Mouse (Mus musculus): ENCODE results near the gene S100a11. TPM values are rescaled to one million over a fixed set of nuclear protein-coding genes. Genes with fewer than 3 reads are reported as not detected.

Gene S100a11
- polyA plus RNA-seq, 1 experiment from 2014 or later = 282 TPM

DNA sequence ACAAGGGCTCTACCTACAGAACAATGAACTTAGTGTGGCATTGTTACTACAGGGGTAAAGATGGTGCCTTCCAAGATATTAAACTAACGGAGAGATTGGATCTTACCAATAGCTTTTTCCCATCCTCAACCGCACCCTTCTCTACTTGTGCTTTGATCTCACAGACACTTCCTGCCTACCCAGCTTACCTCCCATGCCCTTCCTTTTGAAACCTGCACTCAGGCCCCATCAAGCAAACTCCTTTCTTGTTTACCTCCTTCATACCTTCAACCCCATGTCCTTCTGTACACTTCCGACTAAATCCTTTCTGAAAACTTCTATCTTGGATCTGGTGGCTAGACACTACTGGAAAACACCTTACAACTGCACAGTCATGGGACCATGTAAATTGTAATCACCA lies 5.7 kb upstream of the S100a11 start:
- Histone ChIP-seq H3K9ac (ENCODE audit: low read length) (no peak overlapping the region), H3K9me3 (ENCODE audit: control insufficient read depth, low read length) (no peaks in the 10 kb centered on the region), H3K27ac (ENCODE audit: low read depth, low read length) (no peak overlapping the region), H3K4me2 (ENCODE audit: low read depth) (no peak overlapping the region), H3K4me3 (ENCODE audit: low read depth, low read length) (no peak overlapping the region), H3K36me3 (ENCODE audit: control insufficient read depth, insufficient read depth, low read length) (no peaks in the 10 kb centered on the region), H3K27me3 (ENCODE audit: control insufficient read depth, insufficient read depth, low read length) (no peaks in the 10 kb centered on the region), H3K4me1 (ENCODE audit: control insufficient read depth, insufficient read depth, low read length) (no peaks in the 10 kb centered on the region)
- WGBS = 93% methylated on average over 3 of the region's 3 CpGs
- DNase-seq (ENCODE audit: low spot score) (no peak), ATAC-seq (ENCODE audit: insufficient read depth, low FRiP score, low TSS enrichment) (no peak)

DNA sequence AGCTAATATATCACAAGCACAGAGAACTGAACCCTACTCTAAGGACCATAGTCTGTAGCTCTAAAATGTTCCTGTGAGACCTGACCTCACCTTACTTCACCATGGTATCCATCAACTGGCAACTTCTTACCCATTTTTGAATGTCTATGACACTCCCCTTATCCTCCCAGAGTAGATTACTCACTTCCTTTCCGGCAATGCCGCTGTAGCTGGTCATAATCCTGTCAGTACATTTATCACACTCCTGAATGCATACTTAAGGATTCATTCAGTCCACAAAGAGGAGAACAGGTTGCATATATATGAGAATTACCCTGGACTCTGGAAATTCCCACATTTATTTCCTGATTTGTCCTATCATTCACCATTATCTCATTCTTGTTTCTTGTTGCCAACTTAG lies 2.9 kb upstream of the S100a11 start:
- 78% methylated on average over 2 of the region's 2 CpGs for WGBS
- no peaks in the 10 kb centered on the region for H3K4me1 ChIP-seq (ENCODE audit: control insufficient read depth, insufficient read depth, low read length)
- DNase-seq (ENCODE audit: low spot score) (no peak), ATAC-seq (ENCODE audit: insufficient read depth, low FRiP score, low TSS enrichment) (no peak)
- no peak overlapping the region for H3K9ac ChIP-seq (ENCODE audit: low read length)
- no peak overlapping the region for H3K4me2 ChIP-seq (ENCODE audit: low read depth)
- H3K27ac ChIP-seq (ENCODE audit: low read depth, low read length) = no peak overlapping the region
- H3K9me3 ChIP-seq (ENCODE audit: control insufficient read depth, low read length) = no peaks in the 10 kb centered on the region
- no peaks in the 10 kb centered on the region for H3K27me3 ChIP-seq (ENCODE audit: control insufficient read depth, insufficient read depth, low read length)
- H3K36me3 ChIP-seq (ENCODE audit: control insufficient read depth, insufficient read depth, low read length) = no peaks in the 10 kb centered on the region
- no peak overlapping the region for H3K4me3 ChIP-seq (ENCODE audit: low read depth, low read length)

DNA sequence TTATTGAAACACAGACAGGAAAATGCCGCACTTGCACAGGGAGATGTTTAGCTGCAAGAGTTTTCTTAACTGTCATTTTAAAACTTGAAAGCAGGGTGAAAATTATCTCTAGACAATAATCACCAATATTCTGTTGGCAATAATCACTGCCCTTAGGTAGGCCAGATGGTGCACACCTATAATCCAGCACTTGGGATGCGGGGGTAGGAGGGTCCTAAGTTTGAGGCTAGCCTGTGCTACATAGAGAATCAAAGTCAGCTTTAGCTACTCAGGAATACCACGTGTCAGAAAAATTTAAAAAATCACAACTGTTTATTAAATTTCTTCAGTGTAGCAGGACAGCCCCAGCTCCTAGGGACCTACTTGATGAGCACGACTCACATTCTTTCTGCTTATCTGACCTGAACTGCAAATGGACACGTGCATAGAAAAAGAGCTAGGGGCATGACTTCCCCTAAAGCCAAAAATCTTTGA lies 395 bp upstream of the S100a11 start:
- 60% methylated on average over 5 of the region's 5 CpGs for WGBS
- H3K9me3 ChIP-seq (ENCODE audit: control insufficient read depth, low read length) = no peaks in the 10 kb centered on the region
- H3K4me3 ChIP-seq (ENCODE audit: low read depth, low read length) = no peak overlapping the region
- peak overlapping the region; percentile 76 for H3K4me2 ChIP-seq (ENCODE audit: low read depth)
- H3K36me3 ChIP-seq (ENCODE audit: control insufficient read depth, insufficient read depth, low read length) = no peaks in the 10 kb centered on the region
- H3K4me1 ChIP-seq (ENCODE audit: control insufficient read depth, insufficient read depth, low read length) = no peaks in the 10 kb centered on the region
- ATAC-seq (ENCODE audit: insufficient read depth, low FRiP score, low TSS enrichment) (peak; percentile 67), DNase-seq (ENCODE audit: low spot score) (no peak)
- H3K27ac ChIP-seq (ENCODE audit: low read depth, low read length) = no peak overlapping the region
- no peaks in the 10 kb centered on the region for H3K27me3 ChIP-seq (ENCODE audit: control insufficient read depth, insufficient read depth, low read length)
- H3K9ac ChIP-seq (ENCODE audit: low read length) = no peak overlapping the region

DNA sequence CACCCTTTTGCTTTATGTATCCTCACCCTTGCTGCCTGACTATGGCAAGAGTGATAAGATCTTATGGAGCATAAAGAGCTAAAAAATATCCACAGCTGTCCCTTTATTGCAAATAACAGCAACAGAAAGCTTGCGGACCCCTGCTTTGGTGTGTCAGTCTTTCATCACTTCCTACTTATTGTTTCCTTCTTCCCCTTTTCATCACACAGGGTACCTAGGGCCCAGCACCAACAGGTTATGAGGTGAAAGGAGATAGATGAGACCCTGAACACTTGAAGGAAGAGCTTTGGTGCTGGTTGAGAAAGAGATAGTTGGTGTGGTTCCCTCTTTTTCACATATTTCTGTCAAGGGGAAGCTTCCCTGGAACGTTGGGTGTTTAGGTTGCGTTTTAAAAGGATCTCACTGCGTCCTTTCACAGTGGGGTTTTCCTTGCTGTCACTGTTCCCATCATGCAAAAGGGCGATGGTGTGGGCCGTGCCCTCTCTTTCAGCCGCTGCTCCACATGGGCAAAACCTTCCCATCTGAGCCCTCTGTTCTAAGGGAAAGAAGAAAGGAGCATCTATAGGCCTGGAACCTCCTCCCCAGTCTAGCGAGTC lies 1.3 kb downstream of the S100a11 start:
- Histone ChIP-seq H3K9me3 (ENCODE audit: control insufficient read depth, low read length) (no peaks in the 10 kb centered on the region), H3K4me1 (ENCODE audit: control insufficient read depth, insufficient read depth, low read length) (no peaks in the 10 kb centered on the region), H3K36me3 (ENCODE audit: control insufficient read depth, insufficient read depth, low read length) (no peaks in the 10 kb centered on the region), H3K4me3 (ENCODE audit: low read depth, low read length) (no peak overlapping the region), H3K9ac (ENCODE audit: low read length) (no peak overlapping the region), H3K4me2 (ENCODE audit: low read depth) (no peak overlapping the region; the same call in 1 of the 2 replicates), H3K27ac (ENCODE audit: low read depth, low read length) (no peak overlapping the region), H3K27me3 (ENCODE audit: control insufficient read depth, insufficient read depth, low read length) (no peaks in the 10 kb centered on the region)
- DNase-seq (ENCODE audit: low spot score) = no peak
- WGBS = 85% methylated on average over 8 of the region's 8 CpGs
- no peak for ATAC-seq (ENCODE audit: insufficient read depth, low FRiP score, low TSS enrichment)

DNA sequence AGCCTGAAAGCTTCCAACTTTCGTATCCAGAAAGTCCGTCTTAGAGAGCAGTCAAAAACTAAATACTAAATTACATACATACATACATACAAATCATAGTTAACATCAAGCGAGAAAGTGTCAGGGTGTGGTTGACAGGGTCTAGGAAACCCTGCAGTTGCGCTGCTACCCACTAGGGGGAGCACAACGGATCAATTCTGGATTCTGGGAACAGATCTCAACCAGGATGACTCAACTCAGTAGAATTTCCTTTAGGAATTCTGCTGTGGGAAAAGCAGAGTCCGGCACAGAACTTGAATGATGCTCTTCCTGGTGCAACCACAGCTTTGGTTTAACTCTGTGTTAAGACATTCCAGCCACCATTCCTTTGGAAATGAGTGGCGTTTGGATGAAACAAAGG lies 2.3 kb downstream of the S100a11 start:
- no peaks in the 10 kb centered on the region for H3K27me3 ChIP-seq (ENCODE audit: control insufficient read depth, insufficient read depth, low read length)
- 40% methylated on average over 7 of the region's 7 CpGs for WGBS
- H3K4me1 ChIP-seq (ENCODE audit: control insufficient read depth, insufficient read depth, low read length) = no peaks in the 10 kb centered on the region
- H3K36me3 ChIP-seq (ENCODE audit: control insufficient read depth, insufficient read depth, low read length) = no peaks in the 10 kb centered on the region
- H3K4me3 ChIP-seq (ENCODE audit: low read depth, low read length) = no peak overlapping the region
- H3K4me2 ChIP-seq (ENCODE audit: low read depth) = no peak overlapping the region
- H3K9ac ChIP-seq (ENCODE audit: low read length) = no peak overlapping the region
- peak; percentile 52 for DNase-seq (ENCODE audit: low spot score)
- ATAC-seq (ENCODE audit: insufficient read depth, low FRiP score, low TSS enrichment) = no peak
- no peak overlapping the region for H3K27ac ChIP-seq (ENCODE audit: low read depth, low read length)
- H3K9me3 ChIP-seq (ENCODE audit: control insufficient read depth, low read length) = no peaks in the 10 kb centered on the region

DNA sequence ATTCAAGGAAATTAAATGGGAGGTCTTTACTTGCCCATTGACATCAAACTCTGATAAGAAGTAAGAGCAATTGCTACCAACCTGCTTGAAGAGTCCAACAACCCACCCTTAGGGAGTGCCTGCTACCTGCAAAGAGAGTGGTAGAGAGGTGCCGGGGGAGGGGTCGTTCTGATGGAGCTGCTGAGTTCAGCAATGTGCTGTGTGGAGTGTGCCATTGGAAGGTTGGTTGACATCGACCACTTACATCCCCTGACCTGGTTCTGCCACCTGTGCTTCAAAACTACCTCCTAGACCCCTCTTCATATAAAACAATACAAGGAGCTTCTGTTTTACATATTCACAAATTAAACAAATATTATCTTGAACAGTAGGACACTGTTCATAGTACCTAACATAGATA lies 7.0 kb downstream of the S100a11 start:
- Histone ChIP-seq H3K9me3 (ENCODE audit: control insufficient read depth, low read length) (no peaks in the 10 kb centered on the region), H3K4me2 (ENCODE audit: low read depth) (no peak overlapping the region), H3K27ac (ENCODE audit: low read depth, low read length) (no peak overlapping the region), H3K4me1 (ENCODE audit: control insufficient read depth, insufficient read depth, low read length) (no peaks in the 10 kb centered on the region), H3K36me3 (ENCODE audit: control insufficient read depth, insufficient read depth, low read length) (no peaks in the 10 kb centered on the region), H3K4me3 (ENCODE audit: low read depth, low read length) (no peak overlapping the region), H3K9ac (ENCODE audit: low read length) (no peak overlapping the region), H3K27me3 (ENCODE audit: control insufficient read depth, insufficient read depth, low read length) (no peaks in the 10 kb centered on the region)
- no peak for ATAC-seq (ENCODE audit: insufficient read depth, low FRiP score, low TSS enrichment)
- WGBS = 87% methylated on average over 3 of the region's 3 CpGs
- no peak for DNase-seq (ENCODE audit: low spot score)

DNA sequence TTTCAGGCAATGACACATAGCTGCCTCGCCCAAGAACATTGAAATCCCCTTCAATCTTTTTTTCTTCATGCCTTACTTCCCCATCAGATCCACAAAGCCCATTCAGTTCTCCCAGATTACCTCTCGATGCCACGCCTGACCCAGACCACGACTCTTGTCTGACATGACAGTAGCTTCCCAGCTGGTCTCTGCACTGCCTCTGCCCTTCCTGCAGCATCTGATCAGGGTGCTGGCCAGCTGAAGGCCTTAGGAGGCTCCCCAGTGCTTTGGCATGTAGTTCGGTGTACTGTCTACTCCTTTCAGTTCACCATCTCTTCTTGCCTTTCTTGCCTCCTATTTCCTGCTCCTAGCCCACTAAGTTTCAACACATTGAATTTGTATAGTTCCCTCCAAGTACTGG lies 8.5 kb downstream of the S100a11 start:
- WGBS = 77% methylated on average over 5 of the region's 5 CpGs
- Histone ChIP-seq H3K27me3 (ENCODE audit: control insufficient read depth, insufficient read depth, low read length) (no peaks in the 10 kb centered on the region), H3K27ac (ENCODE audit: low read depth, low read length) (no peak overlapping the region), H3K4me2 (ENCODE audit: low read depth) (no peak overlapping the region), H3K9ac (ENCODE audit: low read length) (no peak overlapping the region), H3K4me1 (ENCODE audit: control insufficient read depth, insufficient read depth, low read length) (no peaks in the 10 kb centered on the region), H3K36me3 (ENCODE audit: control insufficient read depth, insufficient read depth, low read length) (no peaks in the 10 kb centered on the region), H3K9me3 (ENCODE audit: control insufficient read depth, low read length) (no peaks in the 10 kb centered on the region), H3K4me3 (ENCODE audit: low read depth, low read length) (no peak overlapping the region)
- no peak for ATAC-seq (ENCODE audit: insufficient read depth, low FRiP score, low TSS enrichment)
- no peak for DNase-seq (ENCODE audit: low spot score)

DNA sequence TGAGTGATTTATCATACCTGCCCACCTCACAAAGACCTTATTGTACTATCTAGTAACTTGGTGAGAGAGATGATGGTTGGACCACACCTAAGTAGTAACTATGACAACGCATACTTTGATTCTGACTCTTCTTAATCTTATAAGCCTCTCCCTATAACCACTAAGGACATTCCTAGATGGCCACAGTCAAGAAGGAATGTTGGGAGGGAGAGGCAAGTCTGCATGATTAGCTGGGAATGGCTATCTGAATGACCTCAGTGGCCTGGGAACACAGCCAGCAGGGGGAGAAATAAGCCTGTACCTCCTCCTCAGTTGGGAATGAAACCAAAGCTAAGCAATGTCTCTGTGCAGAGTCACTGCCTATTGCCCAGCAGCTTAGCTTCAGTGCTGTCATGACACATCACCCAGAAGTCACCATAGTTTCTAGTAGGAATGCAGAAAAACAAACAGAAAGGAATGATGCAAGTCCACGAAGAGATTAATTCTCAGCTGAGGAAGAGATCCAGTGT lies 16.8 kb downstream of the S100a11 start:
- Histone ChIP-seq H3K4me1 (ENCODE audit: control insufficient read depth, insufficient read depth, low read length) (no peaks in the 10 kb centered on the region), H3K9ac (ENCODE audit: low read length) (no peak overlapping the region), H3K36me3 (ENCODE audit: control insufficient read depth, insufficient read depth, low read length) (no peaks in the 10 kb centered on the region), H3K4me3 (ENCODE audit: low read depth, low read length) (no peak overlapping the region), H3K27me3 (ENCODE audit: control insufficient read depth, insufficient read depth, low read length) (no peaks in the 10 kb centered on the region), H3K27ac (ENCODE audit: low read depth, low read length) (no peak overlapping the region), H3K4me2 (ENCODE audit: low read depth) (no peak overlapping the region), H3K9me3 (ENCODE audit: control insufficient read depth, low read length) (no peaks in the 10 kb centered on the region)
- WGBS = 73% methylated on average over 2 of the region's 2 CpGs
- DNase-seq (ENCODE audit: low spot score) (no peak), ATAC-seq (ENCODE audit: insufficient read depth, low FRiP score, low TSS enrichment) (no peak)

DNA sequence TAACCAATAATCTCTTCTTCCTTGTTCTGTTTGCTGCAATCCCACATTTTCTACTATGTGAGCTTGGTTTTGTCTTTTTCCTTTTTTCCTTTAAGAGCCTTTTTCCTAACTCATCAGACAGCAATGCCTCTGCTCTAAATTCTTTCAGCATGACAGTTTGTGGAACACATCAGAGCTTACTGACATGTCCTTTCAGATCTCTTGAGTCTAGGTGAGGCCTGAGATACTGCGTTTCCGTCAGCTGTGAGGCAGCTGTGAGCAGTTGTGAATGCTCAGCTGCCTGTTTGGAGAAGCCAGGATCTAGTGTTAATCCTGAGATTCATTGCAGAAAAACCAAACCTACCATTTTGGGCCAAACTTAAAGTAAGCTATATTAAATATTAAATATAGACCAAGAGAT lies 18.2 kb downstream of the S100a11 start:
- H3K36me3 ChIP-seq (ENCODE audit: control insufficient read depth, insufficient read depth, low read length) = no peaks in the 10 kb centered on the region
- ATAC-seq (ENCODE audit: insufficient read depth, low FRiP score, low TSS enrichment) = no peak
- 80% methylated on average over 2 of the region's 2 CpGs for WGBS
- H3K9me3 ChIP-seq (ENCODE audit: control insufficient read depth, low read length) = no peaks in the 10 kb centered on the region
- H3K9ac ChIP-seq (ENCODE audit: low read length) = no peak overlapping the region
- H3K27ac ChIP-seq (ENCODE audit: low read depth, low read length) = no peak overlapping the region
- H3K27me3 ChIP-seq (ENCODE audit: control insufficient read depth, insufficient read depth, low read length) = no peaks in the 10 kb centered on the region
- no peaks in the 10 kb centered on the region for H3K4me1 ChIP-seq (ENCODE audit: control insufficient read depth, insufficient read depth, low read length)
- DNase-seq (ENCODE audit: low spot score) = no peak
- no peak overlapping the region for H3K4me2 ChIP-seq (ENCODE audit: low read depth)
- H3K4me3 ChIP-seq (ENCODE audit: low read depth, low read length) = no peak overlapping the region

Measured in neural tube, embryonic 11.5 days (tissue).